Mouse (Mus musculus): ENCODE data around the gene Psme1. TPM values are rescaled to one million over a fixed set of nuclear protein-coding genes. Genes with fewer than 3 reads are reported as not detected.

Gene Psme1
- polyA plus RNA-seq, 1 experiment from 2014 or later = 153 TPM

DNA sequence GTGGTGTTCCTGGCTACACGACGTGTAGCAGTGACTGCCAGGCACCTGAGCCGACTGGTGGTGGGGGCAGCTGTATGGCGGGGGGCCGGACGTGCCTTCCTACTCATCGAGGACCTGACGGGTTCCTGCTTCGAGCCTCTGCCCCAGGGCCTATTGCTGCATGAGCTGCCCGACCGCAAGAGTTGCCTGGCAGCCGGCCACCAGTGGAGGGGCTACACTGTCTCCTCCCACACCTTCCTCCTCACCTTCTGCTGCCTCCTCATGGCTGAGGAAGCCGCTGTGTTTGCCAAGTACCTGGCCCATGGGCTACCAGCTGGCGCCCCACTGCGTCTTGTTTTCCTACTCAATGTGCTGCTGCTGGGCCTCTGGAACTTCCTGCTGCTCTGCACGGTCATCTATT, 1.5 kb upstream of the Psme1 start:
- Histone ChIP-seq H3K9ac (no peak overlapping the region), H3K27me3 (no peaks in the 10 kb centered on the region), H3K27ac (no peak overlapping the region), H3K4me3 (replicated peaks) (no peak overlapping the region), H3K9me3 (replicated peaks) (no peaks in the 10 kb centered on the region), H3K4me2 (no peak overlapping the region), H3K4me1 (peaks cover 29% of the 10 kb centered on the region), H3K36me3 (peaks cover 17% of the 10 kb centered on the region)
- WGBS = 77% methylated on average over 16 of the region's 16 CpGs
- no peak for ATAC-seq (replicated peaks; ENCODE audit: low FRiP score)

DNA sequence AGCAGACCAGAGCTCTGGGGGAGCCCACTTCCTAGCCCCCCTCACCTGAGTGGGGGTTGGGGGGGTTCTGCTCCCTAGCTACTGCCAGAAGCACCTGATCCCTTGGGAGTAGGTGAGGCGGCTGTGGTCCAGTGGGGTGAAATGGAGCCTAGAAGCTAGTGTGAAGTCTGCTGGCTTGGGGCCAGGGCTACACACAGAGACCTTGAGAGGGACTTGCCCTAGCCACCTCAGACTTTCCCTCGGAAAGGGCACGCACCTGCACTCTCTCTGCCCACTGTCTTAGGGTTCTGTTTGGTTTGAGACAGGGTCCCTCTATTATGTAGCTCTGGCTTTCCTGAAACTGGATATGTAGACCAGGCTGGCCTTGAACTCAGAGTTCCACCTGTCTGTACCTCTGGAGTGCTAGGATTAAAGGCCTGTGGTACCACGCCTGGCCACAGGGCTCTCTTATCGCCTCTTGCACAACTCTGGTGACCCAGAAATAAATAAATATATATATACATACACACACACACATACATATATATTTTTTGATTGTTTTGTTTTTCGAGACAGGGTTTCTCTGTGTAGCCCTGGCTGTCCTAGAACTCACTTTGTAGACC, 846 bp downstream of the Psme1 start:
- Histone ChIP-seq H3K9me3 (replicated peaks) (no peaks in the 10 kb centered on the region), H3K27me3 (no peaks in the 10 kb centered on the region), H3K4me2 (peak overlapping the region; percentile 89), H3K27ac (peak overlapping the region; percentile 86), H3K4me3 (replicated peaks) (peak overlapping the region; percentile 77), H3K9ac (peak overlapping the region; percentile 88), H3K4me1 (peaks cover 29% of the 10 kb centered on the region), H3K36me3 (peaks cover 23% of the 10 kb centered on the region)
- WGBS = 30% methylated on average over 6 of the region's 6 CpGs
- peak; percentile 45 for ATAC-seq (replicated peaks; ENCODE audit: low FRiP score)

DNA sequence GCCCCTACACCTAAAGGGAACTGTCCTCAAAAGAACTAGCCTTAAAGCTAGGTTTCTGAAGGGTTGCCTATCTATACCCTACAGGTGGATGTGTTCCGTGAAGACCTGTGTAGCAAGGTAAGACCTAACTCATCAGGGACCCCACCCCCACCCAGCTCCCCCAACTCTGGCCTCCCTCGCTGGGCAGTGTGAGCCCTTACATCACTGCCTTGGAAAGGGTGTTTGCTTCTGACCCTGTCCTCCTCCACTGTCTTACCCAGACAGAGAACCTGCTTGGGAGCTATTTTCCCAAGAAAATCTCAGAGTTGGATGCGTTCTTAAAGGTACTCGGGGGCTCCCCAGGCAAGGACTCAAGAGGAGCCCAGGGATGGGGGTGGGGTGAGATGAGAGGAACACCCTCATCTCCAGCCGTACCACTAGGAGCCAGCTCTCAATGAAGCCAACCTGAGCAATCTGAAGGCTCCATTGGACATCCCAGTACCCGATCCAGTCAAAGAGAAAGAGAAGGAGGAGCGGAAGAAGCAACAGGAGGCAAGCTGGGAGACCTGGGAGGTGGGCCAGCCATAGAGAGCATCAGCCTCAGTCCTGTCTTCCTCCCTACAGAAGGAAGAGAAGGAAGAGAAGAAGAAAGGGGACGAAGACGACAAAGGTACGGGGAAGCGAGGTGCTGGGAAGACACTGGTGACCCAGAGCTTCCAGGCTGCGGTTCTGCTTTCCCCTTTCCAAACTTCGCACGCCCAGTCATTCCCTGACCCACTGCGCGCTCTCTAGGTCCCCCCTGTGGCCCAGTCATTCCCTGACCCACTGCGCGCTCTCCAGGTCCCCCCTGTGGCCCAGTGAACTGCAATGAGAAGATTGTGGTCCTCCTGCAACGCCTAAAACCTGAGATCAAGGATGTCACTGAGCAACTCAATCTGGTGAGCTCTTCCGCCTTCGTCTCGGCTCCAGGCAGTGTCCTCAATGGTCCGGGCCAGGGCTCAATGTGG, 1.9 kb downstream of the Psme1 start:
- Histone ChIP-seq H3K4me2 (0 out of 2 replicates have a peak overlapping the region, but pooled peaks have one; percentile 89), H3K36me3 (peaks cover 23% of the 10 kb centered on the region), H3K9ac (no peak overlapping the region), H3K27ac (no peak overlapping the region), H3K9me3 (replicated peaks) (no peaks in the 10 kb centered on the region), H3K4me3 (replicated peaks) (no peak overlapping the region), H3K27me3 (no peaks in the 10 kb centered on the region), H3K4me1 (peaks cover 35% of the 10 kb centered on the region)
- no peak for ATAC-seq (replicated peaks; ENCODE audit: low FRiP score)
- whole genome bisulfite sequencing = 91% methylated on average over 23 of the region's 23 CpGs

DNA sequence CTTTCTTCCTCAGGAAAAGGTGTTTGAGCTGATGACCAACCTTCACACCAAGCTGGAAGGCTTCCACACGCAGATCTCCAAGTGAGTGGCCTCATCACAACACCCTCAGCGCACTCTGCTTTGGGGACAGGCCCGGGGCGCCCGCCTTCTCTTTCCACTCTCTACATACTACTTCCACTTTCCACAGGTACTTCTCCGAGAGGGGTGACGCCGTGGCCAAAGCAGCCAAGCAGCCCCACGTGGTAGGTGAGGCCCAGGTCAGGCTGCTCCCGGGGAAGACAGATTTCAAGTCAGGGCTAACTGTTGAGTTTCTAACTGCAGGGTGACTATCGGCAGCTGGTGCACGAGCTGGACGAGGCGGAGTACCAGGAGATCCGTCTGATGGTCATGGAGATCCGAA, 2.8 kb downstream of the Psme1 start:
- H3K36me3 ChIP-seq = peaks cover 23% of the 10 kb centered on the region
- 96% methylated on average over 16 of the region's 16 CpGs for WGBS
- H3K27me3 ChIP-seq = no peaks in the 10 kb centered on the region
- no peak overlapping the region for H3K9ac ChIP-seq
- H3K4me3 ChIP-seq (replicated peaks) = no peak overlapping the region
- no peak overlapping the region for H3K27ac ChIP-seq
- no peak for ATAC-seq (replicated peaks; ENCODE audit: low FRiP score)
- peaks cover 35% of the 10 kb centered on the region for H3K4me1 ChIP-seq
- H3K9me3 ChIP-seq (replicated peaks) = no peaks in the 10 kb centered on the region
- H3K4me2 ChIP-seq = no peak overlapping the region

DNA sequence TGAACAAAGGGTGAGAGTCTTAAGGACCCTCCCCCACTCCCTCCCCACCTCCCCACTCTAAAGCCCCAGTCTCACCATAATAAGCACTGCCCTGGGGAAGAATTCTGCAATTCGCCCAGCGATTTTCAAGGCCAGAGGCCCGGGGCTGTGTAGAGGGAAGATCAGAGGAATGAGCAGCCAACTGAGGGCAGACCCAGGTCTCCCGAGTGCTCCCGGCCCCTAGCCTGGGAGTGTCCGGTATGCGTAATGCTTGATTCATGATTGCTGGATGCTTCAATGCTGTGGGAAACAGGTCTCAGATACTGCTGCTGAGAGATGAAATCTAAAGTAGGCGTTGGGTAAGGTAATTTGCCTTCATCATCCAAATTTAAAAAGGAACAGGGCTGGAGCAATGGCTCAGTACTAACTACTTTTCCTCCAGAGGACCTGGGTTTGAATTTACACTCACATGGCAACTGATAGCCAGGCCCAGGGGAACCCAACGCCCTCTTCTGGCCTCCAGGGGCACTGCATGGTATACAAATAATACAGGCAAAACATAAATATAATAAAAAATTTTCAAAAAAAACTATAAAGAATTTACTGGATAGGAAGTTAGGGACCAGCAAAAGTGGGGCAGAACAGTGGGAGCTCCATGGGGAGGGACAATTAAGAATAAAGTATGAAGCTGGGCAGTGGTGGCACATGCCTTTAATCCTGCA, 4.2 kb downstream of the Psme1 start:
- Histone ChIP-seq H3K4me3 (replicated peaks) (no peak overlapping the region), H3K4me1 (peaks cover 29% of the 10 kb centered on the region), H3K27me3 (no peaks in the 10 kb centered on the region), H3K9me3 (replicated peaks) (no peaks in the 10 kb centered on the region), H3K4me2 (no peak overlapping the region), H3K36me3 (peaks cover 29% of the 10 kb centered on the region), H3K27ac (no peak overlapping the region), H3K9ac (no peak overlapping the region)
- WGBS = 70% methylated on average over 9 of the region's 9 CpGs
- no peak for ATAC-seq (replicated peaks; ENCODE audit: low FRiP score)

DNA sequence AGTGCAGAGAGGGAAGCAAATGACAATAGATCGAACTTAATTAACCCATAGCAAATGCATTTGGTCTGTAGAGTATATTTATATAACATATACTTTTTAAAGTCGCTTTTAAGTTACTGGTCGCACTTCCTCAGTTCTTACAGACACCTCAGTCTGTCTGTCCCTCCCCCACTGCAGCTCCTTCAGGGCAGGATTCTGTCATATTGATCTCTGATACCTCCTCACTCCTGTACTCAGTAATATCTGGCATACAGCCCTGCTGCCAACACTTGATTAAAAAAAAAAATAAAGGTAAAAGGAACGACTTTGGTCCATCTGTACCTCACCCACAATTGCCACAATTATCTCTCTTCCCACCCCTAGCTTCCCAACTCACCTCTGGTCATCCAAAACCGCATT, 6.4 kb downstream of the Psme1 start:
- Histone ChIP-seq H3K4me2 (peak overlapping the region; percentile 93), H3K4me1 (peaks cover 18% of the 10 kb centered on the region), H3K36me3 (peaks cover 45% of the 10 kb centered on the region), H3K9me3 (replicated peaks) (no peaks in the 10 kb centered on the region), H3K27me3 (no peaks in the 10 kb centered on the region), H3K4me3 (replicated peaks) (peak overlapping the region; percentile 58), H3K9ac (peak overlapping the region; percentile 40), H3K27ac (no peak overlapping the region)
- no peak for ATAC-seq (replicated peaks; ENCODE audit: low FRiP score)
- WGBS = 37% methylated on average over 5 of the region's 5 CpGs

DNA sequence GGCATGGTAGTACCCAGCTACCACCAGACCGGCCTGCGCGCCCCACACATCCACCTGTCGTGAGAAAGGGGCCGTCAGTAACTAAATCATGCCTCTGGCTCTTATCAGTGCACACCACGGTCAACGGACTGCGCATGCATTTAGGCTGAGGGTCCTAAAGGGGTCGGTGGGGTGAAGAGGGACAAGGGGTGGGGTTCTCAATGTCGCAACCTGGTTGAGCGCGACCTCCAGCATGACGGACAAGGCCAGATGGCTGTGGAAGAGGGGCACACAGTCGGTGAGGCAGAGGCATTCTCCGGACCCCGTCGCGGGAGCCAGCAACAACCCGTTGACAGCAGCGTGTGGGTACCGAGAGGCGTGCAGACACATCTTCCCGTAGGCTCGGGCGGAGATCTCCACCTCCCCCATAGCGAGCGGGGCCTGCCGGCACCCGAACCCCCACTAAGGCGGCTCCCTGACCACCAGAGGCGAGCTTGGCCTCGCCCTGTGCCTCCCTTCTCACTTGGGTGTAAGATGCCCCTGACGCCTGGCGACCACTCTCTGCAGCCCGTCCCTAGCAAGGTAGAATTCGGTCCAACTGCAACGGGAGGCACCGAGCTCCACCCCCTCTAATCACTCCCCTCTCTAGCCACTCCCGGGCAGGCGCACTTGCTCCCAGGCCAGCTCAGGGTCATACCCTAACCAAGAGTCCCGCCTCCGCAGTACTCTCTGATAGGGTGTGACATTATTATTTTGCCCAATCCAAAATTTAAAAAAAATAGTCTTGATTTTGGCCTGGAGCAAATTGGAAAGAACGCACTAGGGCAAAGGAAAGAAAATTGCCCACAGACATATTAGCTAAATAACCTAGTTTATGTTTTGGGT, 7.0 kb downstream of the Psme1 start, which contains the start of gene Emc9:
Emc9 (minus strand) TSS at position 601 of the 864 bp plus-strand sequence.
- no peak within 1 kb of the TSS for H3K27ac ChIP-seq
- ATAC-seq (replicated peaks; ENCODE audit: low FRiP score) = peak; percentile 88
- 3% methylated on average over 43 of the region's 43 CpGs for WGBS

DNA sequence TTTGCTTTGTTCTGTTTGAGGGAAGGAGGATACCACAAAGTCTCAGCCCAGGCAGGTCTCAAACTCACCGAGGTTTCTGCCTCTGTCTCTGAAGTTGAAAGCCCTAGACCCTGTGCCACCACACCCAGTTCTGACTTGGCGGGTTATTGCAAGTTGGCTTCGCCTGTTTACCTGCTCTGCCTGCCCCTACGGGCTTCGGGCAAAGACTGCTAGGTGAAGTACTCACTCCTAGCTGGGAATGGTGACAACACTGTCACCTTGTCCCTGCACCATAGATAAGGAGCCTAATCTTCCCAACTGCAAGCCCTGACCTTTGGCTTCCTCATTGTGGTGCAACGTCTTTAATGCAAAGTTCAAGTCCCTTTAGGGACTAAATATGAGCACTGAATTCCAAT, 7.6 kb downstream of the Psme1 start:
- whole genome bisulfite sequencing = 56% methylated on average over 6 of the region's 6 CpGs
- no peak for ATAC-seq (replicated peaks; ENCODE audit: low FRiP score)
- Histone ChIP-seq H3K4me1 (peaks cover 24% of the 10 kb centered on the region), H3K27me3 (no peaks in the 10 kb centered on the region), H3K36me3 (peaks cover 38% of the 10 kb centered on the region), H3K4me2 (peak overlapping the region; percentile 93), H3K9ac (no peak overlapping the region), H3K4me3 (replicated peaks) (peak overlapping the region; percentile 58; the same call in 1 of the 2 replicates), H3K9me3 (replicated peaks) (no peaks in the 10 kb centered on the region), H3K27ac (no peak overlapping the region)

More for the DNA sequence above, 7.0 kb downstream of the Psme1 start, which contains the start of gene Emc9:
- no peaks in the 10 kb centered on the region for H3K9me3 ChIP-seq (replicated peaks)
- H3K4me2 ChIP-seq = peak within 1 kb of the TSS; percentile 93
- H3K4me1 ChIP-seq = peaks cover 19% of the 10 kb centered on the region
- peaks cover 44% of the 10 kb centered on the region for H3K36me3 ChIP-seq
- H3K9ac ChIP-seq = peak within 1 kb of the TSS; percentile 40
- peak within 1 kb of the TSS; percentile 58 for H3K4me3 ChIP-seq (replicated peaks)
- H3K27me3 ChIP-seq = no peaks in the 10 kb centered on the region

DNA sequence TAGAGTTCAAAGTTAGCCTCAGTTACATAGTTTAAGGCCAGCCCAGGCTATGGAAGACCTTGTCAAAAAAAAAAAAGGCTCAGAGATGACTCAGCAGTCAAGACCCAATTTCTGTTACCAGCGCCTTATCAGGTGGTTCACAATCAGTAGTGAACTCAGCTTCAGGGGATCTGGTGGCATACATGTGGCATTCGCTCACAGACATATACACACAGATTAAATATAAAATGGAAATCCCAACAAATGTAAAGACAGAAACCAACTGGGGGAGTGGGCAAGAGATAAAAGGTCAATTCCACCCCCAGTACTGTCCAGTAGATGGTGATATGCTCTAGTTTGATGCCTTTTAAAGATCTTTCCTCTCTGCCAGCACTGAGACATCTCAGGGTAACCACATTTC, 8.2 kb downstream of the Psme1 start:
- no peak overlapping the region for H3K9ac ChIP-seq
- peaks cover 24% of the 10 kb centered on the region for H3K4me1 ChIP-seq
- no peak overlapping the region for H3K4me3 ChIP-seq (replicated peaks)
- no peak overlapping the region for H3K4me2 ChIP-seq
- H3K36me3 ChIP-seq = peaks cover 32% of the 10 kb centered on the region
- 89% methylated on average over 2 of the region's 2 CpGs for WGBS
- H3K27me3 ChIP-seq = no peaks in the 10 kb centered on the region
- no peak overlapping the region for H3K27ac ChIP-seq
- no peak for ATAC-seq (replicated peaks; ENCODE audit: low FRiP score)
- H3K9me3 ChIP-seq (replicated peaks) = no peaks in the 10 kb centered on the region

DNA sequence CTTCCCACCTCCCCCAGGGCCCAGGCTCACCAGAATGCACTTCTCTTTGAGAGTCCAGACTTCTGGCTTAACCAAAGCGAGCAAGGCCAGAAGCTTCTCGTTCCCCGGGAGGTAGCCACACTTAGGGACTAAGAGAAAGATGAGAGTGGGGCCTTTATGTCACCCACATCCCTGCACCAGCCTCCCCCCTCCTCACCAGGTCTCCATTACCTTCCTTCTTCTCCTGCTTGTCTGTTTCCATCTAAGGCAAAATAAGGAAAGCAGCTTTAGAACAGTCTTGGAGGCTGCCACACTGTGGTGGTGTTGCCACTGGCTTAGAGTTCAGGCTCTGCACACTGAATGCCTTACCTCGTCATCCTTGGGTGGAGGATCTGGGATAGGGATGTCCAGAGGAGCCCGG, 11.3 kb downstream of the Psme1 start:
- Histone ChIP-seq H3K27me3 (no peaks in the 10 kb centered on the region), H3K27ac (no peak overlapping the region), H3K9me3 (replicated peaks) (no peaks in the 10 kb centered on the region), H3K4me3 (replicated peaks) (0 out of 2 replicates have a peak overlapping the region, but pooled peaks have one; percentile 7), H3K4me1 (peaks cover 41% of the 10 kb centered on the region), H3K9ac (no peak overlapping the region), H3K4me2 (no peak overlapping the region), H3K36me3 (peaks cover 33% of the 10 kb centered on the region)
- ATAC-seq (replicated peaks; ENCODE audit: low FRiP score) = no peak
- 94% methylated on average over 5 of the region's 5 CpGs for WGBS

DNA sequence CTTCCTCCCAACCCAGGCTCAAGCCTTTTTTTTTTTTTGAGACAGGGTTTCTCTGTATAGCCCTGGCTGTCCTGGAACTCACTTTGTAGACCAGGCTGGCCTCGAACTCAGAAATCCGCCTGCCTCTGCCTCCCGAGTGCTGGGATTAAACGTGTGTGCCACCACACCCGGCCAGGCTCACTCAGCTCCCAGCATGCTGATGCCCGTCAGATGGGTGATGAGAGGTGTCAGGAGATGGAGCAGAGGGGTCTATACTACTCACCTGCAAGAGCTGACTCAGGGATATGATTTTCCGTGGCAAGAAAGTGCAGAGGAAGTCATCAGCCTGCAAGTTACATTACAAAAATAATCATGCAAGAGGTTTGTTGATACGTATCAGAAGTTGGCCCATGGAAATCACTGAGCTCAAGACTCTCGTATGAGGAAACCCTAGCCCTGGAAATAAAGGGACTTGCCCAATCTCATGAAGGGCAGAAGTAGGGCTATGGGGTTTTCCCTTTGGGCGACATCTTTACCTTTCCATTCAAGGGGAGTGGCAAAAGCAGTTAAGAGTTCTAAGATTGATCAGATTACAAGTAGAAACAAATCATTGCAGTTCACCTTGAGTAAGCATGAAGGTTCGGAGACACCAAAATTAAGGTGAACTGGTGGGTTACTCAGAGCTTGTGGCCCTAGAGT, 12.0 kb downstream of the Psme1 start:
- WGBS = 81% methylated on average over 11 of the region's 11 CpGs
- no peak for ATAC-seq (replicated peaks; ENCODE audit: low FRiP score)
- Histone ChIP-seq H3K4me1 (peaks cover 35% of the 10 kb centered on the region), H3K27me3 (no peaks in the 10 kb centered on the region), H3K4me3 (replicated peaks) (peak overlapping the region; percentile 87), H3K36me3 (peaks cover 39% of the 10 kb centered on the region), H3K4me2 (peak overlapping the region; percentile 89), H3K9ac (peak overlapping the region; percentile 46), H3K9me3 (replicated peaks) (no peaks in the 10 kb centered on the region), H3K27ac (peak overlapping the region; percentile 99)
